Mouse (Mus musculus) lung, postnatal 0 days (tissue): ENCODE measurements around the gene Nsd2. TPM values are rescaled to one million over a fixed set of nuclear protein-coding genes. Genes with fewer than 3 reads are reported as not detected.

ENCODE experiments used
- ATAC-seq: fragments of 200-750 bp; cut with Nextera tagmentation; 2 replicates; pipeline ENCODE4 v1.8.0; 2017; ENCODE audit warnings: moderate library complexity
- DNase-seq: peaks from one replicate; pipeline ENCODE4 v3.0.0-alpha.2; 2016; ENCODE audit warnings: low spot score
- H3K27ac ChIP-seq: fragments of 300-500 bp; sonication (generic); 2 replicates; pipeline ENCODE4 v1.5.1; 2014; ENCODE audit warnings: antibody characterized with exemption, mild to moderate bottlenecking, low read length, mixed read lengths
- H3K27me3 ChIP-seq: fragments of 300-500 bp; sonication (generic); replicated peaks from 2 replicates; pipeline ENCODE4 v1.6.1; 2014; ENCODE audit warnings: low read length, mixed read lengths; ENCODE audit not compliant: insufficient read depth
- H3K36me3 ChIP-seq: fragments of 300-500 bp; sonication (generic); 2 replicates; pipeline ENCODE4 v1.6.1; 2014; ENCODE audit warnings: low read length, mixed read lengths; ENCODE audit not compliant: insufficient read depth
- H3K4me1 ChIP-seq: fragments of 300-500 bp; sonication (generic); 2 replicates; pipeline ENCODE4 v1.6.1; 2014; ENCODE audit warnings: antibody characterized with exemption, low read depth, low read length, mixed read lengths; ENCODE audit not compliant: insufficient read depth
- H3K4me2 ChIP-seq: fragments of 300-500 bp; sonication (generic); replicated peaks from 2 replicates; pipeline ENCODE4 v1.6.1; 2014; ENCODE audit warnings: low read depth, mild to moderate bottlenecking, low read length, moderate library complexity, mixed read lengths
- H3K4me3 ChIP-seq: fragments of 300-500 bp; sonication (generic); 2 replicates; pipeline ENCODE4 v1.5.1; 2014; ENCODE audit warnings: low read depth, low read length
- H3K9ac ChIP-seq: fragments of 300-500 bp; sonication (generic); replicated peaks from 2 replicates; pipeline ENCODE4 v1.6.1; 2014; ENCODE audit warnings: low read depth, mild to moderate bottlenecking
- H3K9me3 ChIP-seq: fragments of 300-500 bp; sonication (generic); 2 replicates; pipeline ENCODE4 v1.6.1; 2016; ENCODE audit warnings: low read length, mixed read lengths
- CTCF ChIP-seq: IDR thresholded peaks from 2 replicates; pipeline ENCODE4 v1.5.1; 2016; ENCODE audit warnings: antibody characterized with exemption, mild to moderate bottlenecking
- EP300 ChIP-seq: IDR thresholded peaks from 2 replicates; pipeline ENCODE4 v1.6.1; 2016; ENCODE audit warnings: antibody characterized with exemption, mild to moderate bottlenecking, control low read depth
- WGBS: fragments of 180-500 bp; shearing (Covaris S2); extraction: QIAGEN DNeasy Blood & Tissue Kit; methylation state at CpG from one replicate; pipeline ENCODE4 v1.1.7; 2014; 5-methylcytosine and 5-hydroxymethylcytosine counted together
- polyA plus RNA-seq: library from polyadenylated mRNA; unstranded; fragments of >200 nt; fragmentation: Nextera tagmentation; extraction: Ambion mirVana; gene quantifications from 2 replicates; pipeline ENCODE4 v1.2.1, GENCODE M21; 2015

Gene Nsd2
- polyA plus RNA-seq, 1 experiment from 2014 or later = 13.5 TPM

GRCm38 (mm10) chr5:33830832-33831231, 10.3 kb downstream of the Nsd2 start:
- H3K27ac ChIP-seq = no peak overlapping the region
- no peak overlapping the region for H3K9ac ChIP-seq
- no peaks in the 10 kb centered on the region for H3K27me3 ChIP-seq
- H3K9me3 ChIP-seq = no peaks in the 10 kb centered on the region
- no peaks in the 10 kb centered on the region for H3K36me3 ChIP-seq
- no peak overlapping the region for H3K4me3 ChIP-seq
- 90% methylated on average over 1 of the region's 1 CpGs for WGBS
- no peak for ATAC-seq
- no peak for DNase-seq
- TF ChIP-seq EP300 (no peak), CTCF (peak; percentile 63)
- no peak overlapping the region for H3K4me2 ChIP-seq
- no peaks in the 10 kb centered on the region for H3K4me1 ChIP-seq

- ATAC-seq = no peak
- WGBS = 81% methylated on average over 1 of the region's 1 CpGs
Observed at GRCm38 (mm10) chr5:33841331-33841730, 20.8 kb downstream of the Nsd2 start.

GRCm38 (mm10) chr5:33842549-33842948, 22.0 kb downstream of the Nsd2 start:
- Histone ChIP-seq H3K27ac (no peak overlapping the region), H3K27me3 (no peaks in the 10 kb centered on the region), H3K36me3 (no peaks in the 10 kb centered on the region), H3K9me3 (no peaks in the 10 kb centered on the region), H3K9ac (no peak overlapping the region), H3K4me2 (no peak overlapping the region), H3K4me3 (no peak overlapping the region), H3K4me1 (no peaks in the 10 kb centered on the region; the same call in 1 of the 2 replicates)
- no peak for ATAC-seq
- DNase-seq = no peak
- 51% methylated on average over 4 of the region's 4 CpGs for WGBS
- no peak for TF ChIP-seq EP300
- no peak for TF ChIP-seq CTCF

More at GRCm38 (mm10) chr5:33841331-33841730, 20.8 kb downstream of the Nsd2 start:
- Histone ChIP-seq H3K27me3 (no peaks in the 10 kb centered on the region), H3K36me3 (no peaks in the 10 kb centered on the region), H3K27ac (no peak overlapping the region), H3K4me1 (no peaks in the 10 kb centered on the region; the same call in 1 of the 2 replicates), H3K9me3 (no peaks in the 10 kb centered on the region), H3K4me2 (no peak overlapping the region), H3K9ac (no peak overlapping the region), H3K4me3 (no peak overlapping the region)
- TF ChIP-seq CTCF (no peak), EP300 (no peak)
- no peak for DNase-seq

GRCm38 (mm10) chr5:33851466-33851865, 30.9 kb downstream of the Nsd2 start:
- no peaks in the 10 kb centered on the region for H3K27me3 ChIP-seq
- H3K36me3 ChIP-seq = peaks cover 13% of the 10 kb centered on the region
- ATAC-seq = no peak
- no peak overlapping the region for H3K27ac ChIP-seq
- no peak overlapping the region for H3K4me3 ChIP-seq
- TF ChIP-seq CTCF (no peak), EP300 (no peak)
- no peak for DNase-seq
- 88% methylated on average over 4 of the region's 4 CpGs for WGBS
- no peak overlapping the region for H3K9ac ChIP-seq
- no peak overlapping the region for H3K4me2 ChIP-seq
- no peaks in the 10 kb centered on the region for H3K9me3 ChIP-seq
- no peaks in the 10 kb centered on the region for H3K4me1 ChIP-seq

- Histone ChIP-seq H3K36me3 (peaks cover 13% of the 10 kb centered on the region), H3K4me1 (no peaks in the 10 kb centered on the region), H3K9ac (no peak overlapping the region), H3K27me3 (no peaks in the 10 kb centered on the region), H3K4me2 (no peak overlapping the region), H3K4me3 (no peak overlapping the region), H3K27ac (no peak overlapping the region), H3K9me3 (no peaks in the 10 kb centered on the region)
- 100% methylated on average over 1 of the region's 1 CpGs for WGBS
- TF ChIP-seq EP300 = no peak
- TF ChIP-seq CTCF = peak; percentile 48
- DNase-seq = no peak
- no peak for ATAC-seq
Observed at GRCm38 (mm10) chr5:33853086-33853485, 32.6 kb downstream of the Nsd2 start.

GRCm38 (mm10) chr5:33854019-33854418, 33.5 kb downstream of the Nsd2 start:
- Histone ChIP-seq H3K9ac (no peak overlapping the region), H3K4me2 (no peak overlapping the region), H3K27me3 (no peaks in the 10 kb centered on the region), H3K4me3 (no peak overlapping the region), H3K4me1 (no peaks in the 10 kb centered on the region), H3K9me3 (no peaks in the 10 kb centered on the region), H3K36me3 (peaks cover 13% of the 10 kb centered on the region), H3K27ac (no peak overlapping the region)
- no peak for DNase-seq
- ATAC-seq = no peak
- 81% methylated on average over 2 of the region's 2 CpGs for WGBS
- peak; percentile 36; the same call in 1 of the 2 replicates for TF ChIP-seq CTCF
- no peak for TF ChIP-seq EP300

- Histone ChIP-seq H3K27ac (no peak overlapping the region), H3K36me3 (peaks cover 24% of the 10 kb centered on the region), H3K4me3 (no peak overlapping the region), H3K27me3 (no peaks in the 10 kb centered on the region), H3K4me2 (no peak overlapping the region), H3K4me1 (no peaks in the 10 kb centered on the region), H3K9me3 (no peaks in the 10 kb centered on the region), H3K9ac (no peak overlapping the region)
- ATAC-seq (no peak), DNase-seq (no peak)
- TF ChIP-seq CTCF (no peak), EP300 (no peak)
Observed at GRCm38 (mm10) chr5:33857693-33858092, 37.2 kb downstream of the Nsd2 start.
